Mouse (Mus musculus) layer of hippocampus, adult 11-12 months (tissue): ENCODE results near the gene Unc50.
A peak's percentile ranks its signal among the peaks of the same experiment; 100 is the strongest.

ENCODE experiments used
- DNase-seq: peaks from one replicate; pipeline ENCODE4 v3.0.0; 2022; ENCODE audit warnings: low spot score

Unc50 gene

DNA sequence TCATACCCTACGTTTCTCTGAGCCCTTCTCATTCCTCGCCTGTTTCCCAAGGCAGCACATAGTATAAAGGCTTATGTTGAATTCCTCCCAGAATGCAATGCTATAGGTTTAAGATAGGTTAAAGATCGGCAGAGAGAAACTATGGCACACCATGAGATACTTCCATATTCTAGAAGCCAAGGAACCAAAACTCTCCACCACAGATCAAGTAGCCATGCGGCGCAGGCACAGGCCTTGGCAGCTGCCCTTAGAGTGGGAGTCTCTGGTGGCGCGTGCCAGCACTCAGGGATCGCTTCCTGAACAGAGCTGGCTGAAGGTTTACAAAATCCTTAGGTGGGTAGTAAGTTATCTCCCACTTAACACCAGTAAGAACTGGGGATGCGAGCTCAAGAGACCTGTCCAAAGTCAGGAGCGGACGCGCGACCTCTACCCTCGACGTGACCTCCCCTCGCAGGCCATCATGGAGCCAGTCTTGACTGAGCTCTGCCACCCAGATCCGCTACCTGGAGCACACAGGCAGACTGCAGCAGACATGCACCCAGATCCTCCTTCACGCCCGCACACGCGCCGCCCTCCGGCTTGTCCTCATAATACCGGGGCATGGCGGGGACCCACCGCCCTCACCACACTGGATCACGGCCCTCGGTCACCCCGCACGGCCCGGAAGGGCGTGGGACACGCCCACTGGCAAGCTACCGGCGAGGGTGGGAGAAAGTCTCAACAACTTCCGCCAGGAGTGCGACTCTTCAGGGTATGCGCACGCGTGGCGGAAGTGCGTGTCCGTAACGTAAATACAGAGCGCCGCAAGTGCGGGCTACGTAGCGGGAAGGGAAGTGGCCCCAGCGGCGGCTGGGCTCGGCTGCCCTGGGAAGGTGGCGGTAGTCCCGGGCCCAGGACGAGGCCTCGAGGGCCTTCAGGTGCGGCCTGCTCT lies at the start of gene Unc50, which contains the start of gene Coa5:
TSS of gene Unc50 (plus strand) at position 774 of the 931 bp plus-strand sequence.
TSS of gene Coa5 (minus strand) at position 738 of the 931 bp plus-strand sequence.
- DNase-seq = peak; percentile 96

DNA sequence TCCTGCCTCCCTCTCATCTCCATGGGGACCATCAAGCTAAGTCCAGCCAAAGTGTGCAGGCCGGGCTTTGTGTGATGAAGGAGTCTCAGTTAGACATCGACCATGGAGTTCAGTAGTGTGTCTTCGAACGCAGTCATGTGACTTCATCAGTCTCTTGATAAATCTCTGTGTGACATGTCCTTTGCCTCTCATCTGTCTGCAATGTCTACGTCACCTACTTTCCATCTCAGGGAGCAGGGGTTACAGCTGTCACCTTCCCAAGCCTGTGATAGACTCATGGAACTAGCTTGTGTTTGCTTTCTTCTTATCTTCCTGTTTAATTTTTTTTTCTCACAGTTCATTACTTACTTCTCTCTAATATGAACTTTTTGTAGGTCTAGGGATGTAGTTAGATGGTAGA lies 49.0 kb upstream of the Unc50 start:
- DNase-seq = no peak

DNA sequence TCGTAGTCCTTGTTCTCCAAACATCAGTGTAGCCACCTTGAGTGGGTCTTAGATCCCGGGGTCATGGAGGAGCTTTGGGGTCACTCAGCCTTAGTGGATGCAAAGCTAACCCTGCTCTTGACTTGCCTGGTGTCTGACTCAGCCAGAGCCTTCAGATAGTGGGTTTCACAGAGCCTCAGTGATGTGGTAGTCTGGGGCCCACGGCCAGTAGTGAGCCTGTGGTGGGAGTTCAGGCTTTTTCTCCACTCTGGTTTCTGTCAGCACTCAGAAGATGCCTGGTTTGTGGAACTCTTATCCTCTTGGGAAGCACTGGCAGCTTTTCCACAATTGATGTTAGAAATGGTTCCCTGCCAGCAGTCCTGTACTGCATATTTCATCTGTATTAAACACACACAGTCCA lies 45.6 kb upstream of the Unc50 start:
- DNase-seq = no peak

DNA sequence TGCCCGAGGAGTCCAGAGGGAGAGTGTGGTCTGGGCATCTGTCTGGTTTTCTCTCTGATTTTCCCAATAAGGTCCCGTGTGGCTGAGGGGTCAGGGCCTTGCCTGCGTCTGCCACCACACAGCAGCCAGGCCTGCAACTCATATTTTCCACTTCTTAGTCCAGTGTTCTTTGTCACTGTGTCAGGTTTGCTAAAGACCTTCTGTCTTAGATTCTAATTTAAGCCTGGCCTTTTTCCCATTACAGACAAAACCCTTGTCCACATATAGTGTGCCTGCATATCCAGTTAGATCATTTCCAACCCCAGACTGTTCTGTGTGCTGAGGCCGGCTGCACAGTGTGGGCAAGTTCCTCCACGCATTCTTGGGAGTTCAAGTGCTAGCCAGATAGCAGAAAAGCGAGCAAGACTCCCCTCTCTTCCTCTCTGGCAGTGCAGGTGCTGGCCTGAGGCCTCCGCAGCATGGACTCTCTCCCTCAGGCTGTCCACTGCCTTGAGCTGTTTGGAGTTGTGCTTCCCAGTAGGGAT lies 43.4 kb upstream of the Unc50 start:
- no peak for DNase-seq

DNA sequence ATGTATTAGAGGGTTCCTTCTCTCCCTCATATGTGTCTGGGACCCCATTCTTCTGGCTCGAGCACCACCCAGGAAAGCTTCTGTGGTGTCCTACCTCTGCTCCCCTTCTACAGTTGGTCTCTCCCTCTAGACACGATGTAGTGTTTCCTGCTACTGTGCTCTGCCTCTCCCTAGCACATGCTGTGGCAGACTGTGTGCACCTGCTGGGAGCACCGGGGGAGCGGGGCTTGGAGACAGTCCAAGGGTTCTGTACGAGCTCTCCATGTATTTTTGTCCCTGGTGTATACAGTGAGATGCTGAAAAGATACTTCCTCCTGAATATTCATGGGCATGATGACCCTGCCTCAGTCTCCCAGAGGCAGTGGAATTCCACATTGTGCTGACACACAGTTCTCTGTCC lies 36.8 kb upstream of the Unc50 start:
- peak; percentile 67 for DNase-seq

DNA sequence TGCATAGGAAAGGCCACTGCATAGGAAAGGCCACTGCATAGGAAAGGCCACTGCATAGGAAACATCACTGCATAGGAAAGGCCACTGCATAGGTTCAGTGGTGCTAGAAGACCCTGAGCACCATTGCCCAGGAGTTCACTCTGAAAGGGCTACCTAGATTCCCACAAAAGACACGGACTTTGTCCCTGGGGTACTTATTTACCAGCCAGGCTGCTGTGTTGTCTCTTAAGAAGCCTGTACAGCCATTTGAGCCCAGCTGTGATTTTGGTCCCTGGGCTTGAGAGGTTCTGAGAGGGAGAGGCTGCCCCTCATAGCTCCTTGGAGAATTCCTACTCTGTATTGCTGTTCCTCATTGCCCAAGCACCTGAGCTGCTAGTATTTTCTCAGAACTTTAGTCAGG lies 33.5 kb upstream of the Unc50 start:
- DNase-seq = no peak

DNA sequence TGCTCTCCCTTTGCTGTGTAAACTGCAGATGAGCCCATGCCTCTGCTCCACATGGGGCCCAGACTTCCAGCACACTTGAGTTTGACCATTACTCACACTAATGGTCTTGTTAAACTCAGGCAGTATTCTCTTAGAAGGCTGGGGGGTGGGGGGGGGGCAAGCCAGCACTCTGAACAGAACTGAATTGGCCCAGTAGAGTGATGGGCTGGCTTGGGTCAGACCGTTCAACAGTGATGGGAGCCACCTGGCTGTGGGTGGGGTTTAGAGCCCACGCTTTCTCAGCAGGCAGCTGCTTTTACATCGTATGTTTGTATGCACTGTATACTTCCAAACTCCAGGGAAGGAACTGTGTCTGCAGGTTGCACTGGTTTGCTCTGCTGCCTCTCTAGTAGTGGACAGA lies 31.0 kb upstream of the Unc50 start:
- no peak for DNase-seq

DNA sequence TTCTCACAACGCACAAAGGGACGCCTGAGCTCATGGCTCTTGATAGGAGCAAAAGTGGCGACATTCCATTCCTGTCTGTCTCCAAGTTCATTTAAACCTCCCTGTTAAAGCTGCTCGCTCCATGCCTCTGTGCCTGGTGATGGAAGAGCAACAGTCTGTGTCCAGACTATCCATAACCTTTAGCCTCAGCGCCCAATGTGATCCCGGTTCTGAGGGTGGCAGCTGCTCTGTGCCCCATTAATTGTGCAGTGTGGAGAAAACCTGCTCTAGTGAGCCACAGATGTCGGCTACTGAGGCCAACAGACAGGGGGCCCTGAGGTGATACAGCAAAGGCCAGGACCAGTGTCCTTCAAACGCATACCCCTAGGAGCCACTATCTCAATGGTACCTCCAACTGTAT lies 30.2 kb upstream of the Unc50 start:
- no peak for DNase-seq

DNA sequence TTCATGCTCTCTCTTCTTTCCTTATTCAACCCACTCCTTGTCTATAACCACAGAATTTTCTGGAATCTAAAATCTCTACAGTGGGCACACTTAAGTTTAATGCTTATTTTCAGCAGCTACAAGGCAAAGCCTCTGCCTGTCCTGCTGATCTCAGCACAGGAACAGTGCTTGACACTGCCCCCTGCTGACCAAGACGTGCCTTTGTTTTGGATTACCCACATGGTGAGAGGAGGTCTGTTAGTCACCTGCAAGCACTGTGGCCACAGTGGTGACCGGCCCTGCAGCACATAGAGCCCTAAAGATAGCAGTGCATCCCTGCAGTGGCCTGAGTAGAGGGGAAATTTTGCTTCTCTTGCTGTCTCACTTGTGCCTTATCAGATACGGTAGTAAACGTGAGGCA lies 28.3 kb upstream of the Unc50 start:
- peak; percentile 60 for DNase-seq

DNA sequence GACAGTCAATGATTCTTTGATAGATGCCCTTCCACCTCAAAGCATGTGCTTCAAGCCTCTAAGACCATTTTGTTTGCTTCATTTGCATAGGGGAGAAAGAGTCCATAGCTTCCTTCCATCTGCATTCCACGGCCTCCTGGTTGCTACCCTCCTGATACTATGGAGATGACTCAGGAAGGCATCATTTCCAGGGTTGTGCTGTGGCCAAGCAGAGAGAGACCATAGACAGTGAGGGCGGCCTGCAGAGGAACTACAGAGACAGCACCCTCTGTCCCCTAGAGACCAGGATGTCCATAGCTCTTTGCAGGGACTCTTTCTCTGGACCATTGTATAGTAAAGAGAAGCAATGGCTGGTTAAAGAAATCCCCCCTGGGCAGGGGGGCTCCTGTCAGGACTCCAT lies 24.8 kb upstream of the Unc50 start:
- DNase-seq = no peak

DNA sequence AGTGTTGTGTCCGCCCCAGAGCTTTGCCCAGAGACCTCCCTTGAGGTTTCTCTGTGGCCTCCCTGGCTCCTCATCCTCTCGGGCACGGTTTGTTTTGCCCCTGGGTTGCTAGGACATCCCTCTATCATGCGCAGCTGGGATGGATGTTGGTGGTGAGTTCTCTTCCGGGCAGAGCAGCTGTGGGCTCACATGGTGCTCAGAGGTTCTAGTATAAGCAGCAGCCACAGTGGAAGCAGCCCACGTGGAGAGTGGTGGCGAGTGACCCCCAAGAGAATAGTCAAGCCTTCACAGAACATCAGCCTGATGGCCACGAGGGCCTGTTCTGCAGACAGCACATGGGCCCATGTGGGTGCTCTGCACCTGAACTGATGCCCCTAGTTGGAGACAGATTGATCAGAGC lies 22.7 kb upstream of the Unc50 start:
- DNase-seq = no peak

DNA sequence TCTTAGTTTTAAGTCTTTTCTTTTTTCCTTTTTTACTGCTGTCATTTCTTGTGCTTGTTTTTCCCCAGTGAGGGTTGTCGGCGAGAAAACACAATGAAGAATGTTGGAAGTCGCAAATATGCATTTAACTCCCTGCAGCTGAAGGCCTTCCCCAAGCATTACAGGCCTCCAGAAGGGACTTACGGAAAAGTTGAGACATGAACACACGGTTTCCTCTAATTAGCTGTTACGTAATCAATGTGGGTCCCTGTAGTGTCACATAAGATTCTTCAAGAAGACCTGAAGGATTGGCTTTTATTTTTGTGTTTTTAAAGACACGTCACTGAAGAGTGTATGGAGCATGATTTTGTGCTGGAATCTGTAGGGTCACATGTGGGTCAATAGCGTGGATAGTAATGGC lies 21.9 kb upstream of the Unc50 start:
- DNase-seq = no peak

DNA sequence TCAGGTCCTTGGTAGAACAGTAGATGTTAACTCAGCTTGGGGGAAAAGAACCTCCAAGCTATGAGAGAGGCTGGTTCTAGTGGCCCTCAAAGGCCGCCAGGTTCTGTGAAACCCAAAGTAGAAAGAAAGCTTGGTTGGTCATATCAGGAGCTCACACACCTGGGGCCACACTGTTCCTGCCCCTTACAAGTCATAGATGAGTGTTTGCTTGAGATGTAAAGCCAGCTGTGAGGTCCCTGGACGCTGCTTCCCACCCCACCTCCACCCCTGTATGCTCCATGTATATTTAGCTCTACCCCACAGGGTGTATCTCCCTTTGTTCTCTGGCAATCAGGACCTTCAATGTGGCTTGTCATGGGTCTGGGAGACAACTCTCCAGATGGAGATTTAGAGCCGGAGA lies 21.3 kb upstream of the Unc50 start:
- DNase-seq = no peak

DNA sequence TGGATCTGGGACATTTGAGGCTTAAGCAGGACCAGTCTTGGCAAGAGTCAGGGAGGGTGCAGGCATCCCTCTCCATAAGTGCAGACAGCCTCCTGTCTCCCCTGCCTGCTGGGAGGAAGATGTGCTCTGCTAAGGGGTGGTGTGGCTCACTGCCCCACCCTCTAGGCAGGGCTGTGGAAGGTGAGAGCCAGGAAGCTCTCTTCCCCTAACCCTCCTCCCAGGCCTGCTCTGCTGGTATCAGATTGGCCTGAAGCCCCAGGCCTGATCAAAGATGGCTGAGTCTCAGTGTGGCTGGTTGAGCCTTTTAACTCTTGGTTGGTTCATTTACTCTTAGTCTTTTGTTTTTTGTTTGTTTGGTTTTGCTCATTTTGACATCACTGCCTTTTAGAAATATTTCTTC lies 20.3 kb upstream of the Unc50 start:
- DNase-seq = no peak

DNA sequence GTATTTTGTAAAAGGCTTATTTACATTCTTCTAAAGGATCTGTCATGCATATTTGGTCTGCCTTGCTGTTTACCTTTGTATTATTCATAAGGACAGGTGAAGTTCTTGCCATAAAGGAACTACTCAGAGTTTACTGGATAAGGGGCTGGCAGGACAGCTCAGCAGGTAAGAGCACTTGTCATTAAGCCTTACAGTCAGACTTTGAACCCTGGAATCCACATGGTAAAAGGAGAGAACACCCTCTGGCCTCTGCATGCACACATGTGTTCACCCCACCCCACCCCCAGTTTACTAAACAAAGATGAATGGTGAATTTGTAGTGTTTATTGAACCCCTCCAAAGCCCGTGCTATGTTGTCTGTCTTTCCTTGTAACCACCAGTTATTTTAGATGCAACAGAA lies 14.5 kb upstream of the Unc50 start:
- DNase-seq = no peak

DNA sequence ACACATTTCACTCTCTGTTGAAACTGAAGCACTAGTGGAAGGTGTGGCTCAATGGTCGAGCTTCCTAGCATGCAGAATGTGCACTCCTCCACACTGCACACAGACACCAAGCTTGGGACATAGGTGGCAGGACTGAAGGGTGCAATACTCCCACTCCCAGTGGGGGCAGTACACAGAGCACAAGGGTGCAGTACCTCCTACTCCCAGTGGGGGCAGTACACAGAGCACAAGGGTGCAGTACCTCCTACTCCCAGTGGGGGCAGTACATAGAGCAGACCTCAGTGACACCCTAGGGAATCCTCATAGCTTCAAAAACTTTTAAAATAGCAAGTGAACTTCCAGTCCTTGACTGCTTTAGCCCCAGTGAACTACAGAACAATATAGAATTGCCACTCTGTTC lies 10.5 kb upstream of the Unc50 start:
- DNase-seq = peak; percentile 53

DNA sequence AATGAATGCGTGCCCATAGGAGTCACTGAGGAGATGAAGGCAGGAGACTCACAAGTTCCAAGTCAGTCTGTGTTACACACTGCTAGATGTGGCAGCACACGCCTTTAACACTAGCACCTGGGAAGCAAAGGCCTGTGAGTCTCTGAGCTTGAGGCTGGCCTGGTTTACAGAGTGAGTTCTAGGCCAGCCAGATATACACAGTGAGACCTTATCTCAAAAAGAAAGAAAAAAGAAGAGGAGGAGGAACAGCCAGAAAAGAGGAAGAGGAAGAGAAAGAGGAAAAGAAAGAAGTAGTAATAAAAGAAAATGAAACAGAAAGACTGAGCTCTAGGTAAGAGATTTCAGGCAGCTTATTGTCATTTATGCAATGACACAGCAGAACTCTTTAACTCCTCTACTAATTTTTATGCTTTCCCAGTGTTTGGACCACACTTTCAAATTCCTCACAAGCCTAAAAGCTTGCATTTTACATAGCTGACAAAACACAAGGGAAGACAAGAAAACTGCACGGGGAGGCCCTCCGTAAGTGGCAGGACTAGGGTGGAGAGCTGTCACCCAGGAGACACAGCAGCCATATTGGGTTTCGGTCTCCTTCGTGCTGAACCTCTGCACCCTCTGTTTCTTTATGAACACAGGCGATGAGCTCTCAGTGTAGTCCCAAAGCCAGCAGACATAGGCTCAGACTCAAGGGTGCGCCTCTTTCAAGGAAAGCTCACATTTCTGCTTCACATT lies 2.6 kb upstream of the Unc50 start:
- no peak for DNase-seq

DNA sequence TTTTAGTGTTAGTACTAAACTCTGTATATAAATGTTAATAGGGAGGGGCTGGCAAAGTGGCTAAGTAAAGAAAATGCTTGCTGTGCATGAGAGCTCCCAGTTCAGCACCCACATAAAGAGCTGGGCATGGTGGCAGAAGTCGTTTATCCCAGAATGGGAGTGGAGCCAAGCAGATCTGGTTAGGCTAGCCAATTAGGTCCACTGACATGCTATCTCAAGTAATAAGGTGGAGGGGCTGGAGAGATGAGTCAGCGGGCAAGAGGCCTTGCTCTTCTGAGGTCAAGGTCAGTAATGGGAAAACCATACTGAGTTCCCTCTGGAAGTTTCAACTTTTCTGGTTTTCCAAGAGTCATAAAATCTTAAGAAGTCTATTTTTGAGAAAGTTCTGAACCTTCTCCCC lies 1.0 kb upstream of the Unc50 start:
- DNase-seq = no peak

DNA sequence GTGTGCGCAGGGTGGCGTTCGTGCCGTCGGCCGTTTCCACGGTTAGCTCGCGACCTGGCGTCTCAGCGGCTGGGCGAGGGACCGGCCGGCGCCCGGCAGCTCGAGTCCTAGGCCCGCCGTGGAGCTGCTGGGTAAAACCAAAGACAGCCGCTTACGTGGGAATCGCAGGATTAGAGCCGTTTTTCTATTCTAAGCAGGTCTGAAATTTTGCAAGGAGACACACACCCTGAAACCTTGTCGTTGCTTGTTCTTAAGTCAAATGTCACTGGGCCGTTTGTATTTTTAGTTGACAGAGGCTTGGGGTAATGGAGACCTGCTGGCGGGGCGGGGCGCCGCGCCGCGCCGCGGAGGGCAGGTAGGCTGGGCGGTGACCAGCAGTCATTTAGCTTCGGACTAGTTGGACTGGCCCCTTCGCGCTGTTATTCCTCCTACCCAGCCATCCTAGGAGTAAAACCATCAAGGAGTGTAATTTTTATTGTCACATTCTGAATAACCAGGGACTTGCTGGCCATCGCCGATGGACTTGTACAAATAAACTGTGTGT lies 430 bp downstream of the Unc50 start:
- no peak for DNase-seq

DNA sequence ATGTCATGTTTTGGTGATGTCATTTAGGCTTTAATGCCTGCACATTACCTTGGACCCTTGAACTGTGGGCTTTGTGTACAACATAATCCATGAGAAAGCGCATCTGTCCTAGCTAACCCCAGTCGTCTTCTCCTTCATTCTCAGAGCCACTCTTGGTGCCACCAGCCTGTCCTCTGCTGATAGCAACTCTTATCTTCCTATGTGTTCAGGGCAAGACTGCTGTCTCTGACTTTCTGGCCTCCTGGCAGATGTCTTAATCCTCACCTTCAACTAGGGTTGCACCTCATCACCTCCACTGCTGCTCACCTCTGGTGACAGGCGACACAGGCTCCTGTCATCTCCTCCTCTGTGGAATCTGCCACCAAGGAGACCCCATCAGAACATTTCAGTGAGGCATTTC lies 6.5 kb downstream of the Unc50 start:
- no peak for DNase-seq

DNA sequence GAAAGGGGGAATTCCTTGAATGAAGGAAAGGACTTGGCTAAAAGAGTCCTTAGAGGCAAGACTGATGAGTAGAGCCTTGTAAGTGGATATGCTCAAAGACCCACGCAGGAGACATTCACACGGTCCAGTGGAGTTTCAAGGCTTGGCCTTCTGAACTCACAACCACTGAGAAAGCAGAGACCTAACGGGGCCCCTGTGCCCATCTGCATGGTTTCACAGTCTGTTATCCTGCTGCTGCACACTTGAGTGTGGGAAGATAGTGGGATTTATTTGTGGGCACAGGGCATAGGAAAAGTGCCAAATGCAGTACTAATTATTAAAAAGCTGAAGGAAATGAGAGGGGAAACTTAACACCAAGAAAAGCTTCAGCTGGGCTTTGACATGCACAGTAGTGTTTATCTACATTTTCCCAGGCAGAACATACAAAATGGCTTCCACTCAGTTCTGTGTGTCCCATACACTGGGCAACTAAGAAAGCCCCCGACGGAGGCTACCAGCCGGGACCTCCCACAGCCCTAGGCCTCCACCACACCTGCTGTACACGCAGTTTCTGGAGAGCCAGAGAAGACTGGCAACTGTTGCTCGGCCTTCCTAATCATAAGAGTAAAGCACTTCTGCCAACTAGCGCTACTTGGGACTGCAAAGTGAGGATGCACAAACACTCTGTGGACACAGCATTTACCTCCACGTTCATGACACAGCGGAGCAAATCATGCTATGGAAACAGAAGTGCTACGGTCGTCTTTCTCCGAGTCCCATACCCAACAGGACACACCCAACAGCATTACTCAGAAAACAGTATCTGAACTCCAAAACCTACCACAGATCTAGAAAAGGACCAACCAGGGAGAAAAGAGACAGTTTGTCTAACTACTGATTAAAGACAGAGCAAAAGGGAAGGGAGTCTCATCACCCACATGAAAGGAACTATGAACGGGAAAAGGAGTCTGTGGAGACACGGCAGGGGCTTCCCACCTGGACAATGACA lies 13.2 kb downstream of the Unc50 start:
- no peak for DNase-seq
